Mouse (Mus musculus) forebrain, postnatal 0 days (tissue): ENCODE measurements at regions not wholly inside any gene's neighbourhood (a gene's known extent, or its start where the extent isn't known, plus 50 kb on each side); places are given as distances from the start of the nearest gene placed in this dataset.

ENCODE experiments used
- ATAC-seq: fragments of 200-750 bp; cut with Nextera tagmentation; 2 replicates; pipeline ENCODE4 v1.8.0; 2017; ENCODE audit warnings: mild to moderate bottlenecking, moderate library complexity
- DNase-seq: peaks from one replicate; pipeline ENCODE4 v3.0.0-alpha.2; 2015
- H3K27ac ChIP-seq: fragments of 300-500 bp; sonication (generic); 2 replicates; pipeline ENCODE4 v1.5.1; 2014; ENCODE audit warnings: low read depth, mild to moderate bottlenecking, antibody characterized with exemption, low read length, moderate library complexity, mixed read lengths
- H3K27me3 ChIP-seq: fragments of 300-500 bp; sonication (generic); 2 replicates; pipeline ENCODE4 v1.6.1; 2014; ENCODE audit warnings: mild to moderate bottlenecking, low read length, mixed read lengths; ENCODE audit not compliant: insufficient read depth
- H3K36me3 ChIP-seq: fragments of 300-500 bp; sonication (generic); 2 replicates; pipeline ENCODE4 v1.6.1; 2014; ENCODE audit warnings: mild to moderate bottlenecking, moderate library complexity; ENCODE audit not compliant: insufficient read depth
- H3K4me1 ChIP-seq: fragments of 300-500 bp; sonication (generic); 2 replicates; pipeline ENCODE4 v1.6.1; 2014; ENCODE audit warnings: antibody characterized with exemption; ENCODE audit not compliant: insufficient read depth
- H3K4me2 ChIP-seq: fragments of 300-500 bp; sonication (generic); 2 replicates; pipeline ENCODE4 v1.6.1; 2014; ENCODE audit warnings: low read depth, mild to moderate bottlenecking, moderate library complexity
- H3K4me3 ChIP-seq: fragments of 300-500 bp; sonication (generic); 2 replicates; pipeline ENCODE4 v1.5.1; 2014; ENCODE audit warnings: low read depth, low read length, mixed read lengths
- H3K9ac ChIP-seq: fragments of 300-500 bp; sonication (generic); 2 replicates; pipeline ENCODE4 v1.6.1; 2014; ENCODE audit warnings: mild to moderate bottlenecking
- H3K9me3 ChIP-seq: fragments of 300-500 bp; sonication (generic); 2 replicates; pipeline ENCODE4 v1.6.1; 2016; ENCODE audit warnings: low read length
- CTCF ChIP-seq: sonication (generic); IDR thresholded peaks from 2 replicates; pipeline ENCODE4 v1.5.1; 2016; ENCODE audit warnings: antibody characterized with exemption, control low read depth, low read depth
- WGBS: fragments of 180-500 bp; shearing (Covaris S2); extraction: QIAGEN DNeasy Blood & Tissue Kit; methylation state at CpG from one replicate; pipeline ENCODE4 v1.1.7; 2014; 5-methylcytosine and 5-hydroxymethylcytosine counted together

DNA sequence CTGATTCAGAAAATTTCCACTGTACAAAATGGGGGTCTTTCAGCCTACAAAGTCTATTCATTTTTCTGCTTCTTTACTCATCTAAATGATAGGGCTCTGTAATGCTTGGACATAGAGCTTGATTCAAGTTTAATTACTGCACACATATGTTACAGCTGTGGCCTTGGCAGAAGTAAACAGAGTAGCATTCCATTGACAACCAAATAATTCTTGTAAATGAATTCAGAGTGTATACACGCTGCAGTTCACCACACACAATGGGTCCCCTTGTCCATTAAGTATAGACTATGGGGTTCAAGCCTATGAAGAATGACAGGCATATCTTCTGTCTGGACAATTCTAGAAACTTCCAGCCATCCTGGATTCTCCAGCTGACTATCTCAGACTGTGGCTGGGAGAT lies 541.9 kb downstream of the Adgrl2 start:
- DNase-seq (no peak), ATAC-seq (peak; percentile 71)
- WGBS: 9% methylated on average over 1 of the region's 1 CpGs
- Histone ChIP-seq H3K27me3 (no peaks in the 10 kb centered on the region), H3K4me1 (no peaks in the 10 kb centered on the region), H3K9me3 (no peaks in the 10 kb centered on the region), H3K4me3 (no peak overlapping the region), H3K36me3 (no peaks in the 10 kb centered on the region), H3K4me2 (no peak overlapping the region), H3K27ac (no peak overlapping the region), H3K9ac (no peak overlapping the region)
- no peak for TF ChIP-seq CTCF

DNA sequence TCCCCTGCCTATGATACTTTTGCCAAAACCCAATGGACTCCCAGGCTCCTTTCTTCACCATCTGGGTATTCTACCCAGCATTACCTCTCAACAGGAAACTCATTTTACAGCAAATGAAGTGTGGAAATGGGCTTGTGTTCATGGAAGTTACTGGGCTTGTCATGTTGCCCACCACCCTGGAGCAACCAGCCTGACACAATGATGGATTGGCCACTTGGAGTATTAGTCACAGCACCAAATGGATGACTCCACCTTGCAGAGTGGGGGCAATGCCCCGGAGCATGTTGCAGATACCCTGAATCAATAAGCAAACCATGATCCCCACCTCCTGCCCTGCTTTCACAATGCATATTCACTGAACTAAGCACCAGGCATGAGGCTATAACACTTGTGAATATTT lies 543.5 kb downstream of the Adgrl2 start:
- Histone ChIP-seq H3K27ac (no peak overlapping the region), H3K4me1 (no peaks in the 10 kb centered on the region), H3K9ac (no peak overlapping the region), H3K36me3 (no peaks in the 10 kb centered on the region), H3K4me2 (no peak overlapping the region), H3K4me3 (no peak overlapping the region), H3K27me3 (no peaks in the 10 kb centered on the region), H3K9me3 (no peaks in the 10 kb centered on the region)
- no peak for DNase-seq
- WGBS: 97% methylated on average over 1 of the region's 1 CpGs
- ATAC-seq: no peak
- TF ChIP-seq CTCF: no peak

DNA sequence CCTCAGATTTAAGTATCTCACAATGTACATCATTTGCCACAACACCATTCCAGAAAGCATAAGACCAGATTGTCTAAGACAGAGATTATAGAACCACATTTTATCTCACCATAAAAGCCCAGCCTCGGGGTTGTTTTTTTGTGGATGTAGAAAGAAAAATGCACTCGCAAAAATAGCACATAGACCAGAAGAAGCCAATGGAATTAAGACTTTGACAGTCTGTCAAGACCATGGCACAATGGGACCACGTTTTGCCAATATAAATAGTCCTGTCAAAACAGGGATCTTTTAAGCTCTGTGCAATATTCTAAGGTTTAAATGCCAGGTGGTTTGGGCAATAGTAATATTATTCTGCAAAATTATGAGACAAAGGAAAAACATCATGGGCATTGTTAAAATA lies 547.3 kb downstream of the Adgrl2 start:
- no peak overlapping the region for H3K27ac ChIP-seq
- H3K27me3 ChIP-seq: no peaks in the 10 kb centered on the region
- H3K9ac ChIP-seq: no peak overlapping the region
- WGBS: 74% methylated on average over 3 of the region's 3 CpGs
- DNase-seq (no peak), ATAC-seq (no peak)
- no peaks in the 10 kb centered on the region for H3K36me3 ChIP-seq
- H3K4me3 ChIP-seq: no peak overlapping the region
- no peaks in the 10 kb centered on the region for H3K9me3 ChIP-seq
- no peak overlapping the region for H3K4me2 ChIP-seq
- no peak for TF ChIP-seq CTCF
- H3K4me1 ChIP-seq: no peaks in the 10 kb centered on the region

DNA sequence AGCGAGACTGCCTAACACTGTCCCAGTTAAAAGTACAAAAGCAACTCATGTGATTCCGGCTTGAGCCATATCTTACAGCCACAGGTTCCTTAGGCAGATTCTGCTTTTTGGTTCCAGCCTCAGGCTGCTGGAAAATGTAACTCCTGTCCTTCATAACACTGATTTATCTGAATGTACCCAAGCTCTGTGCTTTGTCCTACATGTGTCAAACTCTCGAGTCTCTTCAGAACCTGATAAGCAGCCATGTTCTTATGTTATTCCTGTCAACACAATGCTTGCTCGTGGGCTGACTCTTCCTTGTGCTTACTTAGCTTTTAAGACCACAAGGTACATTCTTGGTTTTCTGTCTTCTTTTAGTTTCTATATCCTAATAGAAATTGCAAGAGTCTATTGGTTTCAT lies 556.3 kb downstream of the Adgrl2 start:
- 93% methylated on average over 4 of the region's 4 CpGs for WGBS
- H3K9ac ChIP-seq: no peak overlapping the region
- no peaks in the 10 kb centered on the region for H3K27me3 ChIP-seq
- DNase-seq (no peak), ATAC-seq (no peak)
- no peak overlapping the region for H3K27ac ChIP-seq
- no peaks in the 10 kb centered on the region for H3K36me3 ChIP-seq
- no peak for TF ChIP-seq CTCF
- H3K4me2 ChIP-seq: no peak overlapping the region
- no peaks in the 10 kb centered on the region for H3K9me3 ChIP-seq
- H3K4me1 ChIP-seq: no peaks in the 10 kb centered on the region
- H3K4me3 ChIP-seq: no peak overlapping the region

DNA sequence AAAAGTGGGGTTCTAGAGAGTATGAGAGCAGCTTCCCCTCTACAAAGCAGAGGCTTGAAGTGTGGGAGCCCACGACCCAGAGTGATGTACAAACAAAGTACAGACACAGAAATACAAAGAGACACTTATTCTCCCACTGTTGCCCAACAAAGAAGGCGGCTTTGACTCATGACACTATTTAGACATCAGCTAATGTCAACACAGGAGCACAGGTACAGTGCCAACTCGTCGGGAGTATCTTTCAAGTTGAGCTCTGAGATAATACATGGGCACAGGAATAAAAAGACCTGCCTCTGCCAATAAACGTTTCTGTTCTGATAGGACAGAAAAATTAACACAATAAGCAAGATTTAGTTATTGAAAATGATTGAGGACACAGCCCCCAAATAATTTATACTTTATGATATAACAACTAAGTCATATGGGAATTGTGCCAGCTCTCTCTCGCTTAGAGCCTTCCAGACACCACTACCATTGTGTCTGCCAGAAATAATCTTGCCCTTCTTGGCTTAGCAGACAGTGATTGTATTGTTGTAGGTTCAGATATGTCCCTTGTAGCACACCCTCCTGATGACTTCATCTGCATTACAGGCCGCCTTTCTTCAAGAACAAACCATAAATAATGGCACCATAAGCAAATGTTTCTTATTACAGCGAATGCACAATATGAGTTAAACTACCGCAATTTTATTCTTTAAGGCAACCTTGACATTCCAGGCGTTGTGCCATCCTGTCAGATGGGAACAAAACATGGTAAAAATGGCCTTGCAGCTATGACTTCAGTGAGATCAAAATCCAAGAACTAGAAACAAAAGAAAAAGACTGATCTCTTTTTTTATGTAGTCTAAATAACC lies 561.1 kb downstream of the Adgrl2 start:
- Histone ChIP-seq H3K36me3 (no peaks in the 10 kb centered on the region), H3K27ac (no peak overlapping the region), H3K9me3 (no peaks in the 10 kb centered on the region), H3K4me1 (peaks cover 6% of the 10 kb centered on the region; the same call in 1 of the 2 replicates), H3K4me3 (no peak overlapping the region), H3K4me2 (no peak overlapping the region), H3K9ac (no peak overlapping the region), H3K27me3 (peaks cover 3% of the 10 kb centered on the region; the same call in 1 of the 2 replicates)
- WGBS: 43% methylated on average over 10 of the region's 10 CpGs
- TF ChIP-seq CTCF: no peak
- DNase-seq (peak; percentile 39), ATAC-seq (peak; percentile 40)

DNA sequence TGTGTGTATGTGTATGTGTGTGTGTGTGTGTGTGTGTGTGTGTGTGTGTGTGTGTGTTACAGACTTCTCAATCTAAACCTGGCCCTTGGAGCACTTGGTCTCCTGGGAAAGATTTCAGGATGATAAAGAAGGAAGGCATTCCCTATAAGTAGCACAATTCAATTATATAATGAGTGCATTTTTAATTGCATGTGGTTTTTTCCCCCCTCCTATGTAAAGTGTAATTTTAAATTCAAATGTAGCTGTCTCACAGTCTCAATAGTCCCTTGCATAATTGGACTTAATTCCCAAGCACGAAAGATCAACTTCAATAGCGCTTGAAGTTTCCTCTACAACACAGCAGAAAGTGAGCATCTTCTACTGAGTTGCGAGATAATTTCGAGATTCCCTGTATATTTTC lies 566.3 kb downstream of the Adgrl2 start:
- no peak for ATAC-seq
- WGBS: 42% methylated on average over 4 of the region's 4 CpGs

DNA sequence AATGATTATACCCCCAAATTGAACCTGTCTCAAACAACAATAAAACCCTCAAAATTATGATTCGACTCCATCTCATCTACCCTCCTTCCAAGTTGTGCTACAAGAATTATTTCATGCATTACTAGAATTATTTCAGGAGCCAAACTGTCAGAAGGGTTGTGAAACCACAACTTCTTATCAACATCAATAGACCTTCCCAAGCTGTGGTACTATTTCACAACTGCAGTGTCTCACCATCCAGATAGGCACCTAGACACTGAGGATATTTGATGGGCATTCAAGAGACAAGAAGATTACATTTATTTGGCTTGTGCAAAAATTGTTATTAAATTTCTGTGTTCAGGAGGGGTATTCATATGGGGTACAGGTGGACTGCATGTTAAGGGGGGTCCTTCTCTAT lies 567.0 kb downstream of the Adgrl2 start:
- H3K4me1 ChIP-seq: peaks cover 7% of the 10 kb centered on the region; the same call in 1 of the 2 replicates
- no peak for TF ChIP-seq CTCF
- ATAC-seq: no peak
- no peak overlapping the region for H3K4me3 ChIP-seq
- no peaks in the 10 kb centered on the region for H3K36me3 ChIP-seq
- WGBS: 92% methylated on average over 1 of the region's 1 CpGs
- peaks cover 3% of the 10 kb centered on the region; the same call in 1 of the 2 replicates for H3K27me3 ChIP-seq
- DNase-seq: no peak
- H3K9ac ChIP-seq: no peak overlapping the region
- H3K27ac ChIP-seq: no peak overlapping the region
- no peaks in the 10 kb centered on the region for H3K9me3 ChIP-seq
- H3K4me2 ChIP-seq: no peak overlapping the region

More for the DNA sequence above, 566.3 kb downstream of the Adgrl2 start:
- TF ChIP-seq CTCF: no peak
- Histone ChIP-seq H3K27me3 (peaks cover 3% of the 10 kb centered on the region; the same call in 1 of the 2 replicates), H3K27ac (no peak overlapping the region), H3K36me3 (no peaks in the 10 kb centered on the region), H3K9ac (no peak overlapping the region), H3K4me2 (no peak overlapping the region; the same call in 1 of the 2 replicates), H3K4me1 (peaks cover 7% of the 10 kb centered on the region; the same call in 1 of the 2 replicates), H3K9me3 (no peaks in the 10 kb centered on the region), H3K4me3 (no peak overlapping the region)
- no peak for DNase-seq
